Mouse (Mus musculus) C2C12 (cell line): ENCODE measurements around the gene Obscn.

Experiments
- CEBPB ChIP-seq: IDR thresholded peaks from one replicate; pipeline ENCODE4 v1.6.1; 2011; ENCODE audit warnings: low read depth, mild to moderate bottlenecking, control low read depth, moderate library complexity
- CTCF ChIP-seq: IDR thresholded peaks from one replicate; pipeline ENCODE4 v1.5.1; 2011; ENCODE audit not compliant: control insufficient read depth, insufficient read depth, insufficient read length
- MYOG ChIP-seq: IDR thresholded peaks from one replicate; pipeline ENCODE4 v1.6.1; 2011; ENCODE audit not compliant: control insufficient read depth, insufficient read length; ENCODE audit errors: extremely low read depth

- TF ChIP-seq CTCF = no peak
- no peak for TF ChIP-seq MYOG
- TF ChIP-seq CEBPB = no peak
Observed at GRCm38 (mm10) chr11:59131348-59131919, 4.8 kb downstream of the Obscn start.
